Mouse (Mus musculus) C2C12 (cell line): Measurements from ENCODE around the gene Vmn2r7.

ENCODE experiments used
- CTCF ChIP-seq: IDR thresholded peaks from one replicate; pipeline ENCODE4 v1.5.1; 2011; ENCODE audit not compliant: control insufficient read depth, insufficient read depth, insufficient read length
- MAX ChIP-seq: IDR thresholded peaks from one replicate; pipeline ENCODE4 v1.6.1; 2011; ENCODE audit warnings: mild to moderate bottlenecking, control low read depth

GRCm38 (mm10) chr3:64831134-64831533 is 13.4 kb downstream of the Vmn2r7 start:
- TF ChIP-seq CTCF, result no peak
- TF ChIP-seq MAX, result no peak
